Mouse (Mus musculus) limb, embryonic 11.5 days (tissue): ENCODE measurements at regions not wholly inside any gene's neighbourhood (a gene's known extent, or its start where the extent isn't known, plus 50 kb on each side); places are given as distances from the start of the nearest gene placed in this dataset.

Experiments used
- ATAC-seq: fragments of 200-750 bp; cut with Nextera tagmentation; 2 replicates; pipeline ENCODE4 v1.8.0; 2017; ENCODE audit warnings: low read depth; ENCODE audit not compliant: insufficient number of reproducible peaks, low FRiP score, low TSS enrichment
- DNase-seq: peaks from one replicate; pipeline ENCODE4 v3.0.0-alpha.2; 2015; ENCODE audit warnings: low spot score
- H3K27ac ChIP-seq: fragments of 300-500 bp; sonication (generic); replicated peaks from 2 replicates; pipeline ENCODE4 v1.5.1; 2014; ENCODE audit warnings: low read depth, mild to moderate bottlenecking, low read length
- H3K27me3 ChIP-seq: fragments of 300-500 bp; sonication (generic); 2 replicates; pipeline ENCODE4 v1.6.1; 2014; ENCODE audit warnings: mild to moderate bottlenecking, low read length, mixed read lengths; ENCODE audit not compliant: control insufficient read depth, insufficient read depth
- H3K36me3 ChIP-seq: fragments of 300-500 bp; sonication (generic); 2 replicates; pipeline ENCODE4 v1.6.1; 2014; ENCODE audit warnings: mild to moderate bottlenecking, low read length, moderate library complexity, mixed read lengths; ENCODE audit not compliant: control insufficient read depth, insufficient read depth
- H3K4me1 ChIP-seq: fragments of 300-500 bp; sonication (generic); 2 replicates; pipeline ENCODE4 v1.6.1; 2014; ENCODE audit warnings: low read length, mixed read lengths; ENCODE audit not compliant: control insufficient read depth, insufficient read depth
- H3K4me2 ChIP-seq: fragments of 300-500 bp; sonication (generic); 2 replicates; pipeline ENCODE4 v1.6.1; 2014; ENCODE audit warnings: low read depth, mild to moderate bottlenecking, moderate library complexity; ENCODE audit not compliant: severe bottlenecking
- H3K4me3 ChIP-seq: fragments of 300-500 bp; sonication (generic); 2 replicates; pipeline ENCODE4 v1.5.1; 2014; ENCODE audit warnings: low read depth, low read length
- H3K9ac ChIP-seq: fragments of 300-500 bp; sonication (generic); 2 replicates; pipeline ENCODE4 v1.6.1; 2014; ENCODE audit warnings: mild to moderate bottlenecking, low read length
- H3K9me3 ChIP-seq: fragments of 300-500 bp; sonication (generic); 2 replicates; pipeline ENCODE4 v1.6.1; 2016; ENCODE audit warnings: low read length; ENCODE audit not compliant: control insufficient read depth
- WGBS: fragments of 180-500 bp; shearing (Covaris S2); extraction: QIAGEN DNeasy Blood & Tissue Kit; methylation state at CpG from one replicate; pipeline ENCODE4 v1.1.7; 2014; 5-methylcytosine and 5-hydroxymethylcytosine counted together

- Histone ChIP-seq H3K4me1 (no peaks in the 10 kb centered on the region), H3K9ac (no peak overlapping the region), H3K27me3 (no peaks in the 10 kb centered on the region), H3K4me3 (no peak overlapping the region), H3K9me3 (no peaks in the 10 kb centered on the region), H3K4me2 (no peak overlapping the region), H3K27ac (no peak overlapping the region), H3K36me3 (no peaks in the 10 kb centered on the region)
- no peak for DNase-seq
- 78% methylated on average over 4 of the region's 4 CpGs for WGBS
- ATAC-seq = no peak
Measured at GRCm38 (mm10) chr10:51328772-51329171, 151.6 kb upstream of the Gm49339 start.

DNA sequence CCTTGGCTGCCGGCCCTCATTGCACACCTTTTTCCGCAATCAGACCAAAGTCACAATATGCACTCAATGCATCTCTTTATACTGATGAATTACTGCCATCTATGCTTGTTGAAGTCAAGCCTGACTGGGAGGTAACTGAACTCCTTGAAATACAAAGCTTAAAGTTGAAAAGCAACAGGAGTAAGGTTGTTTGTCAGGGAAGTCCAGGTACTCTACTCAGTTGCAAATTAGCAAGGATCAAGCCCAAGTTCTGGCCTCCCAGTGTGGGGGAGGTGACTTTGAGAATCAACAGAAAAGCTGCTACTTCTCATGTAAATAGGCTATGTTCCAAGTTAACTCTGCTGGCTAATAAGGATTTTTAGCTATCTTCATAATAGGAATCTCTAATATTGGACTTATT, 151.0 kb upstream of the Gm49339 start:
- H3K27ac ChIP-seq = no peak overlapping the region
- no peak overlapping the region for H3K4me2 ChIP-seq
- H3K9me3 ChIP-seq = no peaks in the 10 kb centered on the region
- 95% methylated on average over 2 of the region's 2 CpGs for WGBS
- no peak for ATAC-seq
- no peak overlapping the region for H3K4me3 ChIP-seq
- no peaks in the 10 kb centered on the region for H3K4me1 ChIP-seq
- H3K36me3 ChIP-seq = no peaks in the 10 kb centered on the region
- no peaks in the 10 kb centered on the region for H3K27me3 ChIP-seq
- no peak for DNase-seq
- H3K9ac ChIP-seq = no peak overlapping the region
